Mouse (Mus musculus): ENCODE results near the gene Hyls1.
A peak's percentile ranks its signal among the peaks of the same experiment; 100 is the strongest.

Gene Hyls1

DNA sequence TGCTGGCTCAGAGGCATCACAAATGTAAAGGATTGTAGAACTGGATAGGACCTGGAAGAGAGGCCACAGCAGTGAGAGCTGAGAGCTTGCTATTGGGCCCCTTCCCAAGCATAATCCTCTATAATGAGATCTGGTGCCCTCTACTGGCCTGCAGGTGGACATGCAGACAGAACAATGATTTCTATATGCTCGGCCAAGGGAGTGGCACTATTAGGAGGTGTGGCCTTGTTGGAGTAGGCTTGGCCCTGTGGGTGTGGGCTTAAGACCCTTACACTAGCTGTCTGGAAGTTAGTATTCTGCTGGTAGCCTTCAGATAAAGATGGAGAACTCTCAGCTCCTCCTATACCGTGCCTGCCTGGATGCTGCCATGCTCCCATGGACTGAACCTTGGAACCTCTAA, 35.1 kb downstream of the Hyls1 start:
- Histone ChIP-seq H3K36me3 (ENCODE audit: control insufficient read depth, insufficient read depth, low read length, poor library complexity, severe bottlenecking) (no peaks in the 10 kb centered on the region), H3K27me3 (ENCODE audit: control insufficient read depth, insufficient read depth, low read length, poor library complexity, severe bottlenecking) (no peaks in the 10 kb centered on the region)
- DNase-seq (ENCODE audit: low read depth, low spot score), result peak; percentile 67

DNA sequence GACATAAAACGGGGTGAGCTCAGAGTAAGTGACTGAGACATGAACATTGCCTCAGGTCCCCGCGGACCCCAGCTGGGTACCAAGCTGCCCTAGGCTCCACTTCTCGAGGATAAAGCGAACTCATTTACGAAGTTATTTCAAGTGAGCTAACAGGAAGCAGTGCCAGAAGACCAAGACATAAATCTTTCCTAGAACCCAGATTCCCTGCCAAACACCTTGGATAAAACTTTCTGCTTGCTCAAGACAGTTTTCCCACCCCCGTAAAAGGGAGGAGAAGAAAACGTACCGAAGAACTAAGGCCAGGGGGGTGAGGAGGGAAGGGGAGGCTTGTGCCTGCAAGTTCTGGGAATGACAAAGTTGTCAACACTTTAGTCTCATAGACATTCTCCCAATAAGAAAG, 36.9 kb downstream of the Hyls1 start:
- DNase-seq (ENCODE audit: low read depth, low spot score), result no peak
- no peaks in the 10 kb centered on the region for H3K36me3 ChIP-seq (ENCODE audit: control insufficient read depth, insufficient read depth, low read length, poor library complexity, severe bottlenecking)

DNA sequence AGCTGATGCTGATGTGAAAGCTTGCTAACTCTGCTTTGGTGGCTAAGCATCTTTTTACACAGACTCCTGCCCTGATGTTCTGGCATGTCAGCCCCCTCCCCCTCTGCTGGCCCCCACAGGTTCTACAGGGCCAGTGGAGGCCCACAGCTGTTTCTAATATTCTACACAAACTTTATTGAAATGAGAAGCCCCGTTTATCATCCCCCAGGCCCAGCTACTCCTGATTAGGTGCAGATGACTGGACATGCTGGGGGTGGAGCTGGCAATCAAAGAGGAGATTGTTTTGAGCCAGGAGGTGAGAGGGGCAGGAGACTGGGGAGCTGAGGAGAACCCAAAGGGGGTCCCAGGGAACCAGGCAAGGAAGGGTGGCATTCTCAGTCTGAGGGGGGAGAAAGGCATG, 40.4 kb downstream of the Hyls1 start:
- no peaks in the 10 kb centered on the region for H3K36me3 ChIP-seq (ENCODE audit: control insufficient read depth, insufficient read depth, low read length, poor library complexity, severe bottlenecking)
- DNase-seq (ENCODE audit: low read depth, low spot score), result no peak
- no peaks in the 10 kb centered on the region for H3K27me3 ChIP-seq (ENCODE audit: control insufficient read depth, insufficient read depth, low read length, poor library complexity, severe bottlenecking)

More for the DNA sequence above, 36.9 kb downstream of the Hyls1 start:
- no peaks in the 10 kb centered on the region for H3K27me3 ChIP-seq (ENCODE audit: control insufficient read depth, insufficient read depth, low read length, poor library complexity, severe bottlenecking)

DNA sequence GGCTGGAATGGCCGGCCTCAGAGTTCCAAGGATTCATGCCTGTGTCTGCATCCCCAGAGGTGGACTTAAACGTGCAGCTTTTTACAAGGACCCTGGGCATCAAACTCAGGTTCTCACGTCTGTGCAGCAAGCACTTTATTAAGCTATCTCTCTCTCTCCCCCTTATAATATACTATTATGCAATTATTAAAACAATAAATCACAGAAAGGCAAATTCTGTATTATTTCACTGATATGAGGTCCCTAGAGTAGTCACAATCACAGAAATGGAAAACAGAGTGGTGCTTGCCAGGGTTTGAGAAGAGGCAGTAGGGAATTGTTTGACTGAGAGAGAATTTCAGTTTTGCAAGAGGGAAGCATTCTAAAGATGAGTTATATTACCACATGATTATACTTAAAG, 41.1 kb downstream of the Hyls1 start:
- no peak for DNase-seq (ENCODE audit: low read depth, low spot score)
- Histone ChIP-seq H3K36me3 (ENCODE audit: control insufficient read depth, insufficient read depth, low read length, poor library complexity, severe bottlenecking) (no peaks in the 10 kb centered on the region), H3K27me3 (ENCODE audit: control insufficient read depth, insufficient read depth, low read length, poor library complexity, severe bottlenecking) (no peaks in the 10 kb centered on the region)

DNA sequence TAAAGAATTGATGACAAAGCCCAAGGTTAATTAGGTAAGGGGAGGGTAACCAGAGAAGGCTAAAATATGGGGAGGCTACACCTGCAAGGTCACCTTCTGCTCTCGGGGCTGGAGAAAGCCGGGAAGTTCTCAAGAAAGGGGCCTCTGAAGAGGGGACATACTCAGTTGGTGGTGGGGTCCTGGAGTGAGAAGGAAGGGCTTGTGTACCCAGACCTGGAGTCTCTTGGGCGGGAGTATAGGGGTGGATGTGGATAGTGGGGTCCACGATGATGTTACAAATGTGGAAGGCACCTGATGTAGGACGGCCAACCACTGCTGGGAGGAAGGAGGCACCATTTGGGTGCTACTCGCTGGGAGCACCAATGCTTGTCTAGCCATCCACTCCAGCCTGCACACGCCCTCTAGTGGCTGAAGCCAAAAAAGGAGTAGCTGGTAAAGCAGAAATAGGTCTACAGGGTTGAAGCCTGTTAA, 46.2 kb downstream of the Hyls1 start:
- DNase-seq (ENCODE audit: low read depth, low spot score), result peak; percentile 83
- Histone ChIP-seq H3K27me3 (ENCODE audit: control insufficient read depth, insufficient read depth, low read length, poor library complexity, severe bottlenecking) (no peaks in the 10 kb centered on the region), H3K36me3 (ENCODE audit: control insufficient read depth, insufficient read depth, low read length, poor library complexity, severe bottlenecking) (no peaks in the 10 kb centered on the region)

DNA sequence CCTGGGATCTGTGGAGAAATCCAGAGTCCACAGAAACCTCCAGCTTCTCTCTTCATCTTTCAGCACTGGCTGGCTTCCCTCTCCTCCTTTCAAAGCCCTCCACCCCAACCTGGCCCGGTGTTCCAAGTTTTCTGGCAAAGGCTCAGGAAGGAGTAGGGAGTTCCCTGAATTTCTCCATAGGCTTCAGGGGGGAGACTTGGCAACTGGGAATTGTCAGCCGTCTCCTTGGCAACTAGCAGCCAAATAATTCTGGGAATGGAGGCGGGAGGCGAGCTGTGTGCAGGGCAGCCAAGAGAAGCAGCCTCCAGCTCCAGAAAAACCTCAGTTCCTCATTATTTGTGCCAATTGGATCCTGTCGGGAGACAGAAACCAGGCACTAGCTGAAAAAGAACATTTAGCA, 46.7 kb downstream of the Hyls1 start:
- no peaks in the 10 kb centered on the region for H3K27me3 ChIP-seq (ENCODE audit: control insufficient read depth, insufficient read depth, low read length, poor library complexity, severe bottlenecking)
- no peaks in the 10 kb centered on the region for H3K36me3 ChIP-seq (ENCODE audit: control insufficient read depth, insufficient read depth, low read length, poor library complexity, severe bottlenecking)
- DNase-seq (ENCODE audit: low read depth, low spot score), result no peak

DNA sequence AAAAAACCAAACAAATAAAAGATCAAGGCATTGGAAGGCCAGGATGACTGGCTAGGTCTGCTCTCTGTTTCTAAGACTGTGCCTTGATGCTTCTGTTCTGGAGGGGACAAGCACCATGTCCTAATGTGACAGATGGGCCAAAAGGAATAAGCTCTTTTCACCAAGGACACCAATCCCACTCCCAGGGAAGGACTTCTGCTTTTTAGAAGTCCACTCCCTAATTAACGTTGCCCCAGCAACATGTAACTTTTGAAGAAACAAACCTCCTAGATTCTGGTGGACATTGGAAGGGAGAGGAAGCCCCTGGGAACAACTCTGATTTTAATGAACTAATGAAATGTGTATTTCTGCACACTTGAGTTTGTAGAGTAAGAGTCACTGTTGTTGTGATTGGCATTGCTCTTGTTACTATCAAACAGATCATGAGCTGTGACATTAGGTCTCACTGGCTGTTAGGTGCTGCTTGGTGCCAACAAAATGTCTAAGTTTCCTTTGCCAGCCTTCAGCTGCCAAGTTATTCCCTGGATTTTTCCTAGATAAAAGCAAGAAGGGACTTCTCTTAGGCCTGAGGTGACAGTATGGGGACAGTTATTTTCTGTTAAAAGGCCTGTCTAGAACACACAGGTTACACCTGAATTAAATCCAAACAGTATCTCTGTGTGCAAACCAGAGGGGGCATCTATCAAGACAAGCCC, 47.2 kb downstream of the Hyls1 start:
- no peak for DNase-seq (ENCODE audit: low read depth, low spot score)
- Histone ChIP-seq H3K27me3 (ENCODE audit: control insufficient read depth, insufficient read depth, low read length, poor library complexity, severe bottlenecking) (no peaks in the 10 kb centered on the region), H3K36me3 (ENCODE audit: control insufficient read depth, insufficient read depth, low read length, poor library complexity, severe bottlenecking) (no peaks in the 10 kb centered on the region)

DNA sequence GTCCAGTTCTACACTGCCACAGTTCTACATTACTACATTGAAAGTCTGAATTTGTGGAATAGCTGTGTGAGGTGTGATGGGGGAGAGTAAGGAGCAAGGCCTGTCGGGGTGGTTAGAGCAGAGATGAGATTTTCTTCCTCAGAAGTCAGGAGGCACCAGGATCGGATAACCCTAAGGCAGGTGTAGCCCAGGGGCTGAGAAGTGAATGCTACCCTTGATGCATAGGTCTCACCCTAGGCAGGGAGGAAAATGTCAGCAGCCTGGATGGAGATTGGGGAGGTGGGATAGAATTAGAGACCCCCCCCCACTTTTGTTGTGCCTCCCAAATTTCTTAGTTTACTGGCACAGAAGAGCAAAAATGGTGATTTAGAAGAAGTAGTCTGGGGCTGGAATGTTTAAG, 48.0 kb downstream of the Hyls1 start:
- no peak for DNase-seq (ENCODE audit: low read depth, low spot score)
- H3K36me3 ChIP-seq (ENCODE audit: control insufficient read depth, insufficient read depth, low read length, poor library complexity, severe bottlenecking), result no peaks in the 10 kb centered on the region
- H3K27me3 ChIP-seq (ENCODE audit: control insufficient read depth, insufficient read depth, low read length, poor library complexity, severe bottlenecking), result no peaks in the 10 kb centered on the region

DNA sequence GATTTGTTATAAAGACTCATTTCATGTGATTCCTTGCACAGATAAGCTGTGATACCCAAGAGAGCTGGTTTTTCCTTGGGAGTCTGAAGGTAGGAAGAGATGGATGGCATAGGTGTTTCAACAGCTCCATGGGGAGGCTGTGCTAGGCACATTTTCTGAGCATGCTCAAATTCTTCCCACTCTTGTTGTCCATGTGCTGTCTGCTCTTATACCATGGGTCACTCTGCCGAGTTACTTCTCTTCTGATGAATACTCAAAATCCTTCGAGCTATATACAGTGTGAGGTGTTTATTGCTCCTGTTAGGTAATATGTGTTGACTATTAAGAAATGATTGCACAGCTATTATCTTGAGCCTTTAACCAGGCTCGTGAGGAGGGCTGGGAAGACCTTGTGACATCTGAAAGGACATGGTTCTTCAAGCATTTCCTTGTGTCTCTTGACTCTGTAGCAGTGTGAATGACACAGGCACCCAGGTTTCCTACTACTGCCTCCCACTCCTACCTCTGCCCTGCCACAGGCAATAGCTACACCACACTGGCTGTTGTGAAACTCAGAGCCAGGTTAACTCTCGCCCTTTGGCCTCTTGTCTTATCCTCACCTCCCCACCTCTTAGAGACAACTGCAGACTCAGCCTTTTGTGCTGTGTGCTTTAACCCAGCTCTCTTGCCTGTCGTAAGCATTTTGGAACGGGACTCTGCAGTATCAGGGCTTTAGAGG, 49.4 kb downstream of the Hyls1 start:
- H3K27me3 ChIP-seq (ENCODE audit: control insufficient read depth, insufficient read depth, low read length, poor library complexity, severe bottlenecking), result no peaks in the 10 kb centered on the region
- DNase-seq (ENCODE audit: low read depth, low spot score), result no peak

DNA sequence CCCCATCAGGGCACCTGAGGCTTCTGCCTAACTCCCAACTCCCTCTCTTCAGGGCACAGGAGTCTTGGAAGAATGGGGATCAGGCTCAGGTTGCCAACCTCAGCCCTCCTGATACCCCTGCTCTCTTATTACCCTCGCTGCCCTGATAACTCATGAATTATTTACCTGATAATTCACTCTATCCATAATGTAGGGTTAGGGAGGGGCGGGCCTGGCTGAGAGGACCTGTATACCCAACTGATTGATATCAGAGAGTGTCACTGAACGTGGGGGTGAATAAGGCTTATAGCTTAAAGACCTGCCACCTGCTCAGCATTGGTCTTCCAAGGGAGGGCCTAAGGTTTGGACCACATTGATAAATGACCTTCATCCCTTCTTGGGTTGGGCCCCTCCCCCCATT, 52.0 kb downstream of the Hyls1 start, which contains the start of gene Gm1113:
Gm1113 (minus strand) TSS at position 101 of the 400 bp plus-strand sequence.
- H3K36me3 ChIP-seq (ENCODE audit: control insufficient read depth, insufficient read depth, low read length, poor library complexity, severe bottlenecking), result no peaks in the 10 kb centered on the region
- H3K27me3 ChIP-seq (ENCODE audit: control insufficient read depth, insufficient read depth, low read length, poor library complexity, severe bottlenecking), result no peaks in the 10 kb centered on the region
- DNase-seq (ENCODE audit: low read depth, low spot score), result no peak

More for the DNA sequence above, 49.4 kb downstream of the Hyls1 start:
- no peaks in the 10 kb centered on the region for H3K36me3 ChIP-seq (ENCODE audit: control insufficient read depth, insufficient read depth, low read length, poor library complexity, severe bottlenecking)

DNA sequence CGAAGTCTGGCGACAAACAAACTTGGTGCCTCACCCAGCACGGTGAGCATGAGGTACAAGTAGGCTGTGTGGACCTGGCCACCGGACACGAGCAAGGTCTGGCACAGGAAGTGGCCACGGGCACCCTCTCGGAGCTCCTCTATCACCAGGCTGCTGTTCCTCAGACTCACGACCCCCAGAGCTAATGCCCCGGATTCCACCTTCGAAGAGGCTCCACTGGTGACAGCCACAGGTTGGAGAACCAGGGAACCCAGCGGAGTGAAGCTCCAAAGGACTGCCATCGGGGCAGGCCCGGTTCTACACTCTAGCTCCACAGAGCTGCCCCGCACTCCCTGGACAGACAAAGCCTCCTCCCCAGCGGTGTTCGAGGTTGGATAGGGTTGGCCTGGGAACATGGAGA, 53.5 kb downstream of the Hyls1 start:
- Histone ChIP-seq H3K27me3 (ENCODE audit: control insufficient read depth, insufficient read depth, low read length, poor library complexity, severe bottlenecking) (no peaks in the 10 kb centered on the region), H3K36me3 (ENCODE audit: control insufficient read depth, insufficient read depth, low read length, poor library complexity, severe bottlenecking) (no peaks in the 10 kb centered on the region)
- DNase-seq (ENCODE audit: low read depth, low spot score), result no peak

DNA sequence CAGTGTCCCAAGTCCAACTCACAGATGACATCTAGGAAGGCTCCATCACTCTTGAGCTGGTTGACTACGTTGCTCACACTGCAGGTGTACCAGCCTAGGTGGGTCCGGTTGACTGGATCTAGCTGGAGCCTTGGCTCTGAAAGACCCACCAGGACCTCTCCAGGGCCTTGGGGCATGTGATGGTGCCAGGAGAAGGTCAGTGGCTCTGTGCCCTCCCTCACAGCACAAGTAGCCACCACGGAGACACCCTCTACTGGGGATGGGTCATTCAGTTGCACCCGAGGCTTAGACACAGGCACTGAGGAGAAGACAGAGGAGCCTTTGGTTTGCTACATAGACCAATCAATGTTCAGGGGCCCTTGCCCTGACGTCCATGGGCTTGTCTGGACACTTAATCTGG, 54.0 kb downstream of the Hyls1 start:
- H3K36me3 ChIP-seq (ENCODE audit: control insufficient read depth, insufficient read depth, low read length, poor library complexity, severe bottlenecking), result no peaks in the 10 kb centered on the region
- H3K27me3 ChIP-seq (ENCODE audit: control insufficient read depth, insufficient read depth, low read length, poor library complexity, severe bottlenecking), result no peaks in the 10 kb centered on the region
- DNase-seq (ENCODE audit: low read depth, low spot score), result no peak

DNA sequence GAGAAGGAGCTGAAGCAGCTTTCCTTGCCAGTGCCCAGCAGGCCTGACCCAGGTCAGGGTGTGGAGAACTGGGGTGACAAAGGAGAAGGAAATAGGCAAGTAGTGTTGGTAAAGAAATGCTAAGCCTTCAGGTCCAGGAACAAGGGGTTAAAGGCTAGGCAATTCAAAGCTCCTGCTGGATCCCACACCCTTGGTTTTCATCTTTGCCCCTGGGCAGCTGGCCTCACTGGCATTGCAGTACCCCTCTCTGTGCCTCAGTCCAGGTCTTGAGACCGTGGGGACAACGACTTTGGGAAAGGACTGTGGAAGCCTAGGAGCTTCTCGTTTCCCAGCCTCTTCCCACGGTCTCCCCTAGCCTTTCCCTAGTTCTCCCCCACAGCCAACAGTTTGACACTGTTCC, 56.3 kb downstream of the Hyls1 start:
- Histone ChIP-seq H3K27me3 (ENCODE audit: control insufficient read depth, insufficient read depth, low read length, poor library complexity, severe bottlenecking) (no peaks in the 10 kb centered on the region), H3K36me3 (ENCODE audit: control insufficient read depth, insufficient read depth, low read length, poor library complexity, severe bottlenecking) (no peaks in the 10 kb centered on the region)
- DNase-seq (ENCODE audit: low read depth, low spot score), result no peak

Data from splenic B cell, adult 2 months (primary cell).